Mouse (Mus musculus) embryonic stem cell, embryonic (primary cell): ENCODE data around the gene Ddx21.

Experiments used
- CTCF ChIA-PET, 4 experiments: fragments of 300-600 bp in 2 of 4; fragments of 350-600 bp in 2 of 4; sonication (Branson Sonifier 250); formaldehyde crosslinking; loops; one replicate each; lab custom pipeline; 2022; ENCODE audit warnings: inconsistent platforms in 2 of 4; lab: Charles Lee
- POLR2A ChIA-PET, 4 experiments: fragments of 300-600 bp in 2 of 4; fragments of 350-600 bp in 2 of 4; sonication (Branson Sonifier 250); formaldehyde crosslinking; loops; one replicate each; lab custom pipeline; 2022; ENCODE audit warnings: antibody characterized with exemption in 4 of 4, inconsistent platforms in 1 of 4; lab: Charles Lee

The Ddx21 gene

DNA sequence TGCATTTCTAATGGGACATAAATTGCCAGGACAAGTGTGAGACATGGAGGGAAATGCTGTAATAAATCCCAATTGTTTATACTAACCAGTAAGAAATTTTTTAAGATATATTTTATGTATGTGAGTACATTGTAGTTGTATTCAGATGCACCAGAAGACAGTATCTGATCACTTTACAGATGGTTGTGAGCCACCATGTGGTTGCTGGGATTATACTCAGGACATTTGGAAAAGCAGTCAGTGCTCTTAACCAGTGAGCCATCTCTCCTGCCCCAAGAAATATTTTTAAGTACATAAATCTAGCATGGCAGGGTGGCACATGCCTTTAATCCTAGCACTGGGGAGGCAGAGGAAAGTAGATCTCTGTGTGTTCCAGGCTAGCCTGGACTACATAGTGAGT is 56.3 kb downstream of the Ddx21 start:
- ChIA-PET POLR2A (interaction anchor here in 2 of 4 experiments (0.7 to 1.4 kb wide), 2 partner anchors 20 to 51 kb away, joined by 3 to 4 read pairs; no protein-coding TSS in a partner anchor), CTCF (interaction anchor here in 1 of 4 experiments (1.3 kb wide), 1 partner anchor 46 kb away, joined by 3 read pairs; no protein-coding TSS in a partner anchor)

DNA sequence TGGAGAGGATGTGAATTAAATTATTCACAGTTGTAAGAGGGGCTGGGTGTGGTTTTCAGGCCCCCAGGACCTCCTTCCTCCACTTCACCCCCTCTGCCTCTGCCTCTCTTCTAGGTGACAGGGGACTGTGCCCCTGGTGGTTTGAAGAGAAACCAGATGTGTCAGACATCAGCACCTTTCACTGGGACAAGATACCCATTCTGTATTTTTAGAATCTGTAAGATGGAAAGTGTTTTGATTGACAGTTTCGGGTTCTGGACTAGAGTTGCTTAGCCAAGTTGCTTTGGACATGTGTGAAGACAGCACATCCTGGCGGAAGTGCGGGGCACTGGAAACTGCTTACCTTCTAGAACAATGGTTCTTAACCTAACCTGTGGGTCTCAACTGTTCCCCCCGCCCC is 57.8 kb downstream of the Ddx21 start:
- ChIA-PET POLR2A (interaction anchor here in 1 of 4 experiments (0.6 kb wide), 1 partner anchor 874 kb away, joined by 3 read pairs; no protein-coding TSS in a partner anchor), CTCF (interaction anchor here in 2 of 4 experiments (0.9 to 1.2 kb wide), 2 partner anchors 44 kb away, joined by 3 to 4 read pairs; no protein-coding TSS in a partner anchor)

- ChIA-PET CTCF (no interaction called here), POLR2A (interaction anchor here in 1 of 4 experiments (0.6 kb wide), 1 partner anchor 344 kb away, joined by 3 read pairs; no protein-coding TSS in a partner anchor)
These were observed 58.7 kb downstream of the Ddx21 start for GRCm38 (mm10) chr10:62543399-62543808.

- ChIA-PET CTCF (no interaction called here), POLR2A (no interaction called here)
These were observed 59.2 kb downstream of the Ddx21 start for GRCm38 (mm10) chr10:62542928-62543327.

DNA sequence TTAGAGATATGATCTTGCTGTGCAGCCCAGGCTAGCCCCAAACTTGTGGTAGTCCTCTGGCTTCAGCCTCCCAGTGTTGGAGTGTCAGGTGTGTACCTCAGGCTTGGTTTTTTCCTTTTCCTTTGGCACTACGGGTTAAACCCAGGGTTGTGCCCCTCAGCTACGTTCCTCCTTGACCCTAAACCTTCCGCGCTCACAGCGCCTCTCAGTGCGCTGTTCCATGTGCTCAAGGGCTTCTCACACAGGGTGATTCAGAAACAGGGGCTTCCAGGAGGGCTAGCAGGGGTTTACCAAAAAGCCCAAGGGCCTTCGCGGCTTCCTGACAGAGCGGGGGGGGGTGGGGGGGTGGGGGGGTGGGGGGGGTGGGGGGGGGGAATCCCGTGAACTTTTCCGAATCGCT is 59.6 kb downstream of the Ddx21 start:
- POLR2A ChIA-PET = interaction anchor here in 1 of 4 experiments (0.5 kb wide), 1 partner anchor 46 kb away, joined by 3 read pairs; no protein-coding TSS in a partner anchor
- CTCF ChIA-PET = no interaction called here

DNA sequence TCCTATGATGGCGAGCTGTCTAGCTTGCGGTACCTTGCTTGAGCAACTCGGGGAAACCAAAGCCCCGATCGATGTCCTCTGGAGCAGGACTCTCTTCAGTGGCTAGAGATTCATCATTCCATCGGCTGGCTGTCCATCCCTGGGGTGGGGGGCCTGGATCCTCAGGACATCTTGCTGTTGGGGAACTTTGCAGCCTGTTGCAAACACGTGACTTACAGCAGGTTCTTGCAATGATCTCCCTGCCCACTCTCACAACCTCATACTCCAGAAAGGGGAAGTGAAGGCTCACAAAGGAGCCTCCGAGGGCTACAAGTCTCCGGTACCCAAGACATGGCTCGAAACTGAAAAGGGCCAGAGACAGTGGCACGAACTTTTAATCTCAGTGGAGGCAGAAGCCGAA is 60.6 kb downstream of the Ddx21 start:
- ChIA-PET CTCF (interaction anchor here in 1 of 4 experiments (1.7 kb wide), 1 partner anchor 8 kb away, joined by 4 read pairs; no protein-coding TSS in a partner anchor), POLR2A (interaction anchor here in 1 of 4 experiments (1.1 kb wide), 1 partner anchor 56 kb away, joined by 3 read pairs; no protein-coding TSS in a partner anchor)

DNA sequence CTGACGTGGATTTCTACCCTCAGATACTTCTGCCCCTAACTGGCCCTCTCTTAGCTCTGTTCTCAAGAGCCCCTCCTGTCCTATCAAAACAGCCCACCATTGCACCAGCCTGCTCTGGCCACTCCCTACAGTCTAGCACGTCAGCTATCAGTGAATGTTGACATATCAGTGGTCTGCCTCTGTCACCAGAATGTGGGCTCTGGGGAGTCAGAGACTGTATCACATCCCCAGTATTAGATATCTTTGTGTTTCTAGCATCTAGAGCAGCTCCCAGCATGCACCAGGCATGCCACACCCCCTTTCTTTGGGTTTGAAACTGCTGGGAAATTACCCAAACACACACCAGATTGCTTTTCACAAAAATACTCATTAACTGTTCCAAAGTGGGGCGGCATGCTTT is 61.3 kb downstream of the Ddx21 start:
- POLR2A ChIA-PET = interaction anchor here in 1 of 4 experiments (1.1 kb wide), 1 partner anchor 55 kb away, joined by 3 read pairs; no protein-coding TSS in a partner anchor
- CTCF ChIA-PET = interaction anchor here in 1 of 4 experiments (1.7 kb wide), 1 partner anchor 9 kb away, joined by 4 read pairs; no protein-coding TSS in a partner anchor

DNA sequence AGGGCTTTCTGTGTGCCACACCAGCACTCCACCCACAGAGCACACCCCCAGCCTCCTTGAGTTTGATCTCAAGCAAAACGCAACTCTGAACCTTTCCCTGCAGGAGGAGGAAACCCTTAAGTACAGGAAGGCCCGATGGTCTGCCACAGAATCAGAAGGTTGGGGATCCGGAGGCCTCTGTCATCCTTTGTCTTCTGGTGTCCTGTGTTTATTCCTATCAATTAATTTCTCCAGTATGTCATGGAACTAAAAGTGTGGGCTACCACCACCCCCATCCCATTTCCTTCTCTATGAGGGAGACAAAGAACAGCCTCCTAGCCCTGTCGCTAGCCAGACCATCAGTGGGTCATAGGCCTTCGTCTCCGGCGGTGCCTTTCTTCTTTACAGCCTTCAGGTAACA is 67.6 kb downstream of the Ddx21 start:
- CTCF ChIA-PET = interaction anchor here in 1 of 4 experiments (0.6 kb wide), 2 partner anchors 11 to 785 kb away, joined by 3 read pairs; no protein-coding TSS in a partner anchor
- POLR2A ChIA-PET = interaction anchor here in 1 of 4 experiments (1.3 kb wide), 1 partner anchor 67 kb away, joined by 4 read pairs; the partner anchor contains the start of gene Ddx21

- CTCF ChIA-PET = interaction anchor here in 2 of 4 experiments (0.7 to 1.4 kb wide), 2 partner anchors 17 to 25 kb away, joined by 3 read pairs; no protein-coding TSS in a partner anchor
- POLR2A ChIA-PET = interaction anchor here in 2 of 4 experiments (0.6 to 1.5 kb wide), 5 partner anchors 10 to 24 kb away, joined by 3 to 4 read pairs (median 3); no protein-coding TSS in a partner anchor
These were observed 69.2 kb downstream of the Ddx21 start for GRCm38 (mm10) chr10:62532832-62533231.
